Mouse (Mus musculus) ES-E14 (cell line): ENCODE results near the gene H1foo. TPM values are rescaled to one million over a fixed set of nuclear protein-coding genes. Genes with fewer than 3 reads are reported as not detected.

Experiments used
- DNase-seq: peaks from one replicate; pipeline ENCODE4 v3.0.0-alpha.2; 2013; ENCODE audit warnings: low read depth, low spot score
- H3K27ac ChIP-seq: 2 replicates; pipeline ENCODE4 v1.5.1; 2012; ENCODE audit warnings: low read depth, mild to moderate bottlenecking, low read length, moderate library complexity, mixed read lengths; ENCODE audit not compliant: poor library complexity, insufficient read depth, severe bottlenecking
- H3K36me3 ChIP-seq: 2 replicates; pipeline ENCODE4 v1.6.1; 2012; ENCODE audit warnings: mild to moderate bottlenecking, low read length, moderate library complexity, mixed read lengths; ENCODE audit not compliant: control insufficient read depth, poor library complexity, insufficient read depth, severe bottlenecking
- H3K4me1 ChIP-seq, 2 experiments: fragments of 150-350 bp in 1 of 2; sonication (generic) in 1 of 2; 2 replicates each; pipeline ENCODE4 v1.6.1; 2012; ENCODE audit warnings: low read length in 2 of 2, mild to moderate bottlenecking in 1 of 2, mixed read lengths in 1 of 2; ENCODE audit not compliant: control insufficient read depth in 2 of 2, insufficient read depth in 2 of 2, poor library complexity in 1 of 2
- H3K4me3 ChIP-seq, 2 experiments: fragments of 150-350 bp in 1 of 2; sonication (generic) in 1 of 2; 2 replicates each; pipeline ENCODE4 v1.5.1; 2012; ENCODE audit warnings: low read length in 2 of 2, low read depth in 1 of 2, mild to moderate bottlenecking in 1 of 2, mixed read lengths in 1 of 2; ENCODE audit not compliant: insufficient read depth in 1 of 2, poor library complexity in 1 of 2, severe bottlenecking in 1 of 2
- H3K9ac ChIP-seq: 2 replicates; pipeline ENCODE4 v1.6.1; 2012; ENCODE audit warnings: low read depth, mild to moderate bottlenecking, low read length, mixed read lengths; ENCODE audit not compliant: poor library complexity, insufficient read depth, severe bottlenecking
- H3K9me3 ChIP-seq: fragments of 150-350 bp; sonication (generic); 2 replicates; pipeline ENCODE4 v1.6.1; 2012; ENCODE audit warnings: low read depth, mild to moderate bottlenecking, low read length; ENCODE audit not compliant: control insufficient read depth, insufficient read depth
- CHD2 ChIP-seq: IDR thresholded peaks from 2 replicates; pipeline ENCODE4 v1.6.1; 2014; ENCODE audit warnings: mild to moderate bottlenecking, low read depth, low read length, inconsistent platforms
- HCFC1 ChIP-seq: IDR thresholded peaks from 2 replicates; pipeline ENCODE4 v1.6.1; 2012; ENCODE audit warnings: low read length, inconsistent platforms, borderline replicate concordance; ENCODE audit not compliant: insufficient read depth
- MAFK ChIP-seq: IDR thresholded peaks from 2 replicates; pipeline ENCODE4 v1.6.1; 2014; ENCODE audit warnings: mild to moderate bottlenecking, low read depth, low read length, inconsistent platforms; ENCODE audit not compliant: insufficient read depth
- ZC3H11A ChIP-seq: IDR thresholded peaks from 2 replicates; pipeline ENCODE4 v1.6.1; 2012; ENCODE audit warnings: low read depth, mild to moderate bottlenecking, inconsistent platforms, low read length, borderline replicate concordance
- ZNF384 ChIP-seq: IDR thresholded peaks from 2 replicates; pipeline ENCODE4 v1.6.1; 2012; ENCODE audit warnings: low read depth, low read length, inconsistent platforms
- in situ Hi-C, 2 experiments: fragments of 600-800 bp; cut with MboI; formaldehyde crosslinking; loops; one replicate each; pipeline ENCODE4 v1.15.1; 2025; ENCODE audit warnings: low sequenced_read_pairs in 2 of 2, inconsistent platforms in 1 of 2; ENCODE audit not compliant: unreplicated experiment in 2 of 2
- total RNA-seq: library from RNA; depleted of rRNA; stranded (reverse); fragments of 300-350 nt; gene quantifications from 2 replicates; pipeline ENCODE4 v1.2.3, GENCODE M21; 2012

Gene H1foo
- total RNA-seq, 1 experiment: not detected

- Histone ChIP-seq H3K27ac (no peak overlapping the region), H3K9me3 (no peaks in the 10 kb centered on the region), H3K36me3 (no peaks in the 10 kb centered on the region), H3K4me3 (peak overlapping the region; percentile 52 to 68; a peak in 2 of 4 replicates), H3K9ac (no peak overlapping the region), H3K4me1 (peaks cover 0 to 2% of the 10 kb centered on the region in 2 experiments; a peak in 1 of 4 replicates)
- TF ChIP-seq CHD2 (no peak), MAFK (no peak), HCFC1 (no peak), ZC3H11A (no peak), ZNF384 (no peak)
- in situ Hi-C loops: no loop called here
- no peak for DNase-seq
Measured at GRCm38 (mm10) chr6:115992981-115993380, 48.2 kb downstream of the H1foo start.

DNA sequence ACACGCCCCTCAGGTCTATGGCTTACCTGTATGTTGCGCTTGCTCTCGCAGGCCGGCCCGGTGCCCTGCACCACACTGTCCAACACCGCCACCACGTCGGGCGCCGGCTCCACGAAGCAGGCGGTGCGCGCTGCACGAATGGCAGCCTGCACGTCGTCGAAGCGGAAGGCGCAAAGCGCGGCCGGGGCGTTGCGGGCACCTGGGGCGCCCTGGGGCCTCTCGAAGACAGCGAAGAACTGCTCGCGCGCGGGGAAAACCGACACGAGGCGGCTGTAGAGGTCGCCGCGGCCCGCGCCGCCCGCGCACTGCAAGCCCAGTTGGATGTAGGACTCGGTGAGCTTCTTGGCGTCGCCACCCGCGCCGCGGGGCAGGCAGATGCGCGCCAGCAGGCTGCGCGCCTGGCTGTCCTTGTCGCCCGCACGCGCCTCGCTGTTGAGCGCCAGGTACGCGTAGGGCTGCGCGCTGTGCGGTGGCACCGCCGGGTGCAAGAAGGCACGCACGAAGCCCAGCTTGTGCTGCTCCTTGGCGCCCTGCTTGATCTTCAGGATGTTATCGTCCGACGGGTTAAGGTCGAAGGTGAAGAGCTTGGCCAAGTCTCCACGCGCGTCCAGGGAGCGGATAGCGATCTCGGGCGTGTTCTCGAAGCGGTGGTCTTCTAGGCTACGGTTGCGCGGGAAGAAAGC is 48.9 kb downstream of the H1foo start:
- Histone ChIP-seq H3K27ac (no peak overlapping the region), H3K4me1 (peaks cover 0 to 6% of the 10 kb centered on the region in 2 experiments; a peak in 1 of 4 replicates)
- in situ Hi-C loops: no loop called here

GRCm38 (mm10) chr6:115994146-115994876 is 49.6 kb downstream of the H1foo start:
- Histone ChIP-seq H3K4me1 (peaks cover 2 to 9% of the 10 kb centered on the region in 2 experiments; a peak in 1 of 4 replicates), H3K9ac (peak overlapping the region; percentile 50; the same call in 1 of the 2 replicates), H3K27ac (no peak overlapping the region), H3K4me3 (peak overlapping the region; percentile 52 to 68), H3K9me3 (no peaks in the 10 kb centered on the region), H3K36me3 (no peaks in the 10 kb centered on the region)
- in situ Hi-C loops: no loop called here
- DNase-seq: no peak
- TF ChIP-seq MAFK (no peak), ZNF384 (no peak), HCFC1 (no peak), ZC3H11A (no peak), CHD2 (no peak)

More for the DNA sequence above, 48.9 kb downstream of the H1foo start:
- no peak for TF ChIP-seq CHD2
- no peak for TF ChIP-seq ZNF384
- Histone ChIP-seq H3K9me3 (no peaks in the 10 kb centered on the region), H3K4me3 (peak overlapping the region; percentile 52 to 68), H3K9ac (no peak overlapping the region; the same call in 1 of the 2 replicates), H3K36me3 (no peaks in the 10 kb centered on the region)
- DNase-seq: no peak

DNA sequence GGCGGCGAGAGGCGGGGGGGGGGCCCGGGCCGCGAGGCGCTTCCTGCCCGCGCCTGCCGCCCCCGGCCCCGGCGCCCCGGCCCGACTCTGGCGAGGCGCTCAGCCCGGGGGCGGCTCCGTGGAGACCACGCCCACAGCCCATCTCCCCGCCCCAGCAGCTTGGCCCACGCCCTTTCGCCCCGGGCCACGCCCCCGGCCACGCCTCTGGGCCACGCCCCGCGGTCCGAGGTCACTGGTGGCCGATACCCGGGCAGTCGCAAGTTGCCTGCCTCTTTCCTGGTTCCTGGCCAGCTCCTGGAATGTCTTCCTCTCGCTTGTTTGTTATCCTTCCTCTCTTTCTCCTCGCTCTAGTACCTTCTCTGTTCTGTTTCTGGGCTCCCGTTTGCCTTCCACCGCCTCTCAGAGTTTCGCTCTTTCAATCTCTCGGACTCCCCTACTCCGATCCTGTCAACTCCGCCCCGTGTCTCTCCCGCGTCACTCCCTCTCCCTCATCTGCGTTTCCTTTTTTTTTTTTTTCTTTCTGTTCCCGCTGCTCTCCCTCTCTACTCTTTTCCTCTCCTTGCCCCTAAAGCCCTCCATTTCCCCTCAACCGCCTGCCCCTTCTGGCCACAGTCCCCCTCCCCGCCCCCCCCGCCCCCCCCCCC is 50.3 kb downstream of the H1foo start, which contains the start of gene Plxnd1:
Plxnd1 (minus strand) TSS at position 129 of the 644 bp plus-strand sequence.
- peak; percentile 56 for DNase-seq
- in situ Hi-C loops: no loop called here
- Histone ChIP-seq H3K9me3 (no peaks in the 10 kb centered on the region), H3K4me3 (peak within 1 kb of the TSS; percentile 67 to 68), H3K9ac (peak within 1 kb of the TSS; percentile 50; the same call in 1 of the 2 replicates), H3K4me1 (peaks cover 2 to 9% of the 10 kb centered on the region in 2 experiments; a peak in 1 of 4 replicates), H3K27ac (no peak within 1 kb of the TSS), H3K36me3 (no peaks in the 10 kb centered on the region)
- peak; percentile 75 for TF ChIP-seq ZNF384
- TF ChIP-seq MAFK: no peak
